Mouse (Mus musculus): ENCODE measurements around the gene Chd1. TPM values are rescaled to one million over a fixed set of nuclear protein-coding genes. Genes with fewer than 3 reads are reported as not detected.

The Chd1 gene
- polyA plus RNA-seq, 1 experiment from 2014 or later, result 48.6 TPM

GRCm38 (mm10) chr17:15815312-15816018, 110.7 kb downstream of the Chd1 start:
- no peak for ATAC-seq (ENCODE audit: insufficient number of reproducible peaks, insufficient read depth, low FRiP score, low TSS enrichment, low read depth)
- peaks cover 33% of the 10 kb centered on the region for H3K36me3 ChIP-seq

GRCm38 (mm10) chr17:15816379-15817095, 111.8 kb downstream of the Chd1 start:
- Histone ChIP-seq H3K9ac (replicated peaks) (no peak overlapping the region), H3K4me2 (no peak overlapping the region), H3K9me3 (no peaks in the 10 kb centered on the region), H3K4me1 (replicated peaks) (peaks cover 69% of the 10 kb centered on the region), H3K27ac (0 out of 2 replicates have a peak overlapping the region, but pooled peaks have one; percentile 23), H3K36me3 (peaks cover 38% of the 10 kb centered on the region), H3K4me3 (replicated peaks) (no peak overlapping the region), H3K27me3 (no peaks in the 10 kb centered on the region)
- WGBS, result 85% methylated on average over 10 of the region's 11 CpGs
- ATAC-seq (ENCODE audit: insufficient number of reproducible peaks, insufficient read depth, low FRiP score, low TSS enrichment, low read depth), result no peak

More at GRCm38 (mm10) chr17:15815312-15816018, 110.7 kb downstream of the Chd1 start:
- Histone ChIP-seq H3K4me3 (replicated peaks) (no peak overlapping the region), H3K4me2 (no peak overlapping the region), H3K4me1 (replicated peaks) (peaks cover 71% of the 10 kb centered on the region), H3K9ac (replicated peaks) (no peak overlapping the region), H3K27ac (no peak overlapping the region), H3K27me3 (no peaks in the 10 kb centered on the region), H3K9me3 (no peaks in the 10 kb centered on the region)
- WGBS, result 91% methylated on average over 10 of the region's 10 CpGs

- Histone ChIP-seq H3K4me3 (replicated peaks) (no peak overlapping the region), H3K27me3 (no peaks in the 10 kb centered on the region), H3K9me3 (no peaks in the 10 kb centered on the region), H3K36me3 (peaks cover 38% of the 10 kb centered on the region), H3K9ac (replicated peaks) (no peak overlapping the region), H3K4me2 (no peak overlapping the region), H3K4me1 (replicated peaks) (peaks cover 65% of the 10 kb centered on the region), H3K27ac (0 out of 2 replicates have a peak overlapping the region, but pooled peaks have one; percentile 23)
- ATAC-seq (ENCODE audit: insufficient number of reproducible peaks, insufficient read depth, low FRiP score, low TSS enrichment, low read depth), result no peak
- 88% methylated on average over 5 of the region's 5 CpGs for WGBS
Observed at GRCm38 (mm10) chr17:15817096-15817450, 112.3 kb downstream of the Chd1 start.

GRCm38 (mm10) chr17:15817634-15818033, 112.9 kb downstream of the Chd1 start:
- ATAC-seq (ENCODE audit: insufficient number of reproducible peaks, insufficient read depth, low FRiP score, low TSS enrichment, low read depth), result no peak
- H3K27ac ChIP-seq, result no peak overlapping the region
- no peaks in the 10 kb centered on the region for H3K9me3 ChIP-seq
- 97% methylated on average over 2 of the region's 2 CpGs for WGBS
- no peak overlapping the region for H3K9ac ChIP-seq (replicated peaks)
- H3K4me2 ChIP-seq, result no peak overlapping the region
- no peak overlapping the region for H3K4me3 ChIP-seq (replicated peaks)
- peaks cover 59% of the 10 kb centered on the region for H3K4me1 ChIP-seq (replicated peaks)
- H3K36me3 ChIP-seq, result peaks cover 38% of the 10 kb centered on the region
- no peaks in the 10 kb centered on the region for H3K27me3 ChIP-seq

GRCm38 (mm10) chr17:15818372-15818771, 113.6 kb downstream of the Chd1 start:
- no peak overlapping the region for H3K27ac ChIP-seq
- no peak for ATAC-seq (ENCODE audit: insufficient number of reproducible peaks, insufficient read depth, low FRiP score, low TSS enrichment, low read depth)
- no peak overlapping the region for H3K9ac ChIP-seq (replicated peaks)
- WGBS, result 72% methylated on average over 8 of the region's 8 CpGs
- H3K4me1 ChIP-seq (replicated peaks), result peaks cover 60% of the 10 kb centered on the region
- H3K4me2 ChIP-seq, result no peak overlapping the region
- no peaks in the 10 kb centered on the region for H3K9me3 ChIP-seq
- no peak overlapping the region for H3K4me3 ChIP-seq (replicated peaks)
- H3K27me3 ChIP-seq, result no peaks in the 10 kb centered on the region
- peaks cover 38% of the 10 kb centered on the region for H3K36me3 ChIP-seq

GRCm38 (mm10) chr17:15820146-15820545, 115.4 kb downstream of the Chd1 start:
- no peak overlapping the region for H3K27ac ChIP-seq
- no peak for ATAC-seq (ENCODE audit: insufficient number of reproducible peaks, insufficient read depth, low FRiP score, low TSS enrichment, low read depth)
- no peak overlapping the region for H3K4me3 ChIP-seq (replicated peaks)
- H3K27me3 ChIP-seq, result no peaks in the 10 kb centered on the region
- peak overlapping the region; percentile 42 for H3K4me2 ChIP-seq
- H3K4me1 ChIP-seq (replicated peaks), result peaks cover 57% of the 10 kb centered on the region
- no peaks in the 10 kb centered on the region for H3K9me3 ChIP-seq
- 10% methylated on average over 6 of the region's 6 CpGs for WGBS
- no peak overlapping the region for H3K9ac ChIP-seq (replicated peaks)
- peaks cover 38% of the 10 kb centered on the region for H3K36me3 ChIP-seq

GRCm38 (mm10) chr17:15820761-15821160, 116.0 kb downstream of the Chd1 start:
- ATAC-seq (ENCODE audit: insufficient number of reproducible peaks, insufficient read depth, low FRiP score, low TSS enrichment, low read depth), result no peak
- H3K4me3 ChIP-seq (replicated peaks), result no peak overlapping the region
- no peak overlapping the region for H3K9ac ChIP-seq (replicated peaks)
- 52% methylated on average over 10 of the region's 10 CpGs for WGBS
- peaks cover 33% of the 10 kb centered on the region for H3K36me3 ChIP-seq
- peaks cover 53% of the 10 kb centered on the region for H3K4me1 ChIP-seq (replicated peaks)
- peak overlapping the region; percentile 42 for H3K4me2 ChIP-seq
- H3K27ac ChIP-seq, result no peak overlapping the region
- no peaks in the 10 kb centered on the region for H3K9me3 ChIP-seq
- no peaks in the 10 kb centered on the region for H3K27me3 ChIP-seq

GRCm38 (mm10) chr17:15821706-15822105, 116.9 kb downstream of the Chd1 start:
- ATAC-seq (ENCODE audit: insufficient number of reproducible peaks, insufficient read depth, low FRiP score, low TSS enrichment, low read depth), result no peak
- H3K9ac ChIP-seq (replicated peaks), result no peak overlapping the region
- no peak overlapping the region for H3K27ac ChIP-seq
- H3K9me3 ChIP-seq, result no peaks in the 10 kb centered on the region
- no peak overlapping the region for H3K4me2 ChIP-seq
- no peak overlapping the region for H3K4me3 ChIP-seq (replicated peaks)
- WGBS, result 88% methylated on average over 4 of the region's 4 CpGs
- H3K36me3 ChIP-seq, result peaks cover 28% of the 10 kb centered on the region
- H3K27me3 ChIP-seq, result no peaks in the 10 kb centered on the region
- H3K4me1 ChIP-seq (replicated peaks), result peaks cover 53% of the 10 kb centered on the region

Other genes with a start within 250 kb of the Chd1 start
- gene Psmb1, start 205.2 kb upstream of the Chd1 start, polyA plus RNA-seq (2016; fragmentation: Nextera tagmentation; extraction: Ambion mirVana), result 262 and 265 TPM in 2 replicates
- 45.8 and 53.3 TPM in 2 replicates for gene Tbp, start 205.1 kb upstream of the Chd1 start, polyA plus RNA-seq (2016; fragmentation: Nextera tagmentation; extraction: Ambion mirVana)
- 54.8 and 59.6 TPM in 2 replicates for gene Pdcd2, start 177.7 kb upstream of the Chd1 start, polyA plus RNA-seq (2016; fragmentation: Nextera tagmentation; extraction: Ambion mirVana)
- 1.4 TPM in 2 replicates for gene Prdm9, start 140.6 kb upstream of the Chd1 start, polyA plus RNA-seq (2016; fragmentation: Nextera tagmentation; extraction: Ambion mirVana)
- 19.0 and 26.5 TPM in 2 replicates for gene Rgmb, start 126.1 kb downstream of the Chd1 start, polyA plus RNA-seq (2016; fragmentation: Nextera tagmentation; extraction: Ambion mirVana)